In genomic region chr14:16313936-16314521, GRCm38 (mm10) we compare ENCODE assay signal across 9 mouse cellular contexts. TPM values are rescaled to one million over a fixed set of nuclear protein-coding genes. Genes with fewer than 3 reads are reported as not detected.
A peak's percentile ranks its signal among the peaks of the same experiment; 100 is the strongest.
DNase-seq lines count a peak whose midpoint lies in the region; ATAC-seq lines count a peak whose summit lies in the region.
"Had no signal": no experiment of that assay in that cellular context is flagged by ENCODE, and none has a peak within 500 bp of the region (broad histone marks: within the 10 kb centered on the region; RNA-seq: fewer than 3 reads in every experiment).

No protein-coding gene starts in this region.

- no peak overlapping the region for H3K9ac ChIP-seq in hindbrain, embryonic 14.5 days
- H3K9ac ChIP-seq in hindbrain, embryonic 11.5 days (ENCODE audit: low read depth, low read length): no peak overlapping the region

- H3K36me3 ChIP-seq in hindbrain, embryonic 14.5 days (replicated peaks; ENCODE audit: control insufficient read depth, insufficient read depth): no peaks in the 10 kb centered on the region
- no peaks in the 10 kb centered on the region for H3K36me3 ChIP-seq in hindbrain, embryonic 11.5 days (ENCODE audit: control insufficient read depth, insufficient read depth, low read length)

- H3K27me3 ChIP-seq in hindbrain, embryonic 14.5 days (ENCODE audit: control insufficient read depth, insufficient read depth, low read length): no peaks in the 10 kb centered on the region
- no peaks in the 10 kb centered on the region for H3K27me3 ChIP-seq in hindbrain, embryonic 11.5 days (ENCODE audit: control insufficient read depth, insufficient read depth, low read length)

- intact Hi-C loops in gastrocnemius, postnatal 36 days (cut with DNase I): no loop called here

- H3K27ac ChIP-seq in hindbrain, embryonic 14.5 days: no peak overlapping the region
- H3K27ac ChIP-seq in hindbrain, embryonic 11.5 days (ENCODE audit: low read depth, low read length): no peak overlapping the region
- H3K27ac ChIP-seq: macrophage had no signal

- WGBS in hindbrain, embryonic 14.5 days: 70% methylated on average over 7 of the region's 7 CpGs
- 78% methylated on average over 7 of the region's 7 CpGs for WGBS in hindbrain, embryonic 11.5 days

- no peak overlapping the region for H3K4me3 ChIP-seq in hindbrain, embryonic 14.5 days (replicated peaks; ENCODE audit: low read length)
- no peak overlapping the region for H3K4me3 ChIP-seq in hindbrain, embryonic 11.5 days (ENCODE audit: low read depth, low read length)

- no peaks in the 10 kb centered on the region for H3K4me1 ChIP-seq in hindbrain, embryonic 14.5 days (replicated peaks; ENCODE audit: control insufficient read depth, insufficient read depth, low read length)
- H3K4me1 ChIP-seq in hindbrain, embryonic 11.5 days (replicated peaks; ENCODE audit: control insufficient read depth, insufficient read depth, low read length): no peaks in the 10 kb centered on the region

- no peaks in the 10 kb centered on the region for H3K9me3 ChIP-seq in hindbrain, embryonic 14.5 days (ENCODE audit: control insufficient read depth, low read length)
- no peaks in the 10 kb centered on the region for H3K9me3 ChIP-seq in hindbrain, embryonic 11.5 days (ENCODE audit: control insufficient read depth, low read length)

- DNase-seq in adrenal gland, postnatal 36 days: peak; percentile 7 to 19
- DNase-seq in adrenal gland, adult 8-10 months: no peak
- no peak for DNase-seq in hindbrain, embryonic 14.5 days (ENCODE audit: low spot score)
- no peak for DNase-seq in hindbrain, embryonic 11.5 days (ENCODE audit: low spot score)
- DNase-seq in ES-CJ7 (ENCODE audit: low read depth, low spot score): peak; percentile 28
- DNase-seq in kidney, postnatal 14 days: peak; percentile 45
- DNase-seq in spleen, adult 12 weeks (ENCODE audit: low spot score): no peak
- DNase-seq in gastrocnemius, postnatal 36 days: no peak

- H3K4me2 ChIP-seq in hindbrain, embryonic 14.5 days (replicated peaks): no peak overlapping the region
- H3K4me2 ChIP-seq in hindbrain, embryonic 11.5 days (replicated peaks; ENCODE audit: low read depth, low read length): no peak overlapping the region

- peak; percentile 53; the same call in 1 of the 2 replicates for ATAC-seq in hindbrain, embryonic 14.5 days (ENCODE audit: low FRiP score)
- ATAC-seq in hindbrain, embryonic 11.5 days (ENCODE audit: low FRiP score): no peak

RNA-seq across cellular contexts. Expression of gene Top2b, which starts 51.0 kb away (rescaled TPM):
- total RNA-seq in adrenal gland, postnatal 36 days (2021): 10 to 100 TPM; 83.8 to 89.0 TPM
- 100 to 1,000 TPM in 1 of 4 experiments, 10 to 100 TPM in 3; 82.4 to 120 (median 95.1) TPM for total RNA-seq in adrenal gland, adult 8-10 months (2022)
- polyA plus RNA-seq in hindbrain, embryonic 14.5 days (2014; fragmentation: Nextera tagmentation; extraction: Ambion mirVana): 124 and 153 TPM in 2 replicates
- 137 and 154 TPM in 2 replicates for polyA plus RNA-seq in hindbrain, embryonic 11.5 days (2014; fragmentation: Nextera tagmentation; extraction: Ambion mirVana)
- 10 to 100 TPM; 29.8 to 32.5 TPM for total RNA-seq in gastrocnemius, postnatal 36 days (2021)

Comparison
In these comparisons a context has a peak if more than half of its experiments do, and no peak if none do; other contexts are left out.
1. DNase-seq: peak in adrenal gland, postnatal 36 days (2 of 2), ES-CJ7 (single experiment) and kidney, postnatal 14 days (single experiment); none in adrenal gland, adult 8-10 months (single experiment), hindbrain, embryonic 14.5 days (single experiment), hindbrain, embryonic 11.5 days (single experiment), spleen, adult 12 weeks (single experiment) and gastrocnemius, postnatal 36 days (0 of 2).